Mouse (Mus musculus) spleen, adult 2 months (tissue): ENCODE measurements around the gene Shc4. TPM values are rescaled to one million over a fixed set of nuclear protein-coding genes. Genes with fewer than 3 reads are reported as not detected.

Experiments used
- DNase-seq, 2 experiments: peaks; one replicate each; pipeline versions ENCODE4 v3.0.0 to v3.0.0-alpha.2; 2012 to 2021; ENCODE audit warnings: low spot score in 2 of 2, low read depth in 1 of 2
- H3K27ac ChIP-seq: fragments of 200-500 bp; 2 replicates; pipeline ENCODE4 v1.5.1; 2012; ENCODE audit warnings: low read length, inconsistent platforms; ENCODE audit not compliant: insufficient read depth
- H3K27me3 ChIP-seq: fragments of 200-500 bp; 2 replicates; pipeline ENCODE4 v1.6.1; 2012; ENCODE audit warnings: mild to moderate bottlenecking, moderate library complexity, low read length, inconsistent platforms; ENCODE audit not compliant: control insufficient read depth, insufficient read depth
- H3K36me3 ChIP-seq: fragments of 200-500 bp; 2 replicates; pipeline ENCODE4 v1.6.1; 2012; ENCODE audit warnings: mild to moderate bottlenecking, low read length, inconsistent platforms; ENCODE audit not compliant: control insufficient read depth, insufficient read depth
- H3K4me1 ChIP-seq: fragments of 200-500 bp; 2 replicates; pipeline ENCODE4 v1.6.1; 2011; ENCODE audit warnings: inconsistent platforms; ENCODE audit not compliant: control insufficient read depth, insufficient read depth, insufficient read length
- H3K4me3 ChIP-seq: fragments of 200-500 bp; 2 replicates; pipeline ENCODE4 v1.5.1; 2011; ENCODE audit warnings: mild to moderate bottlenecking, inconsistent platforms; ENCODE audit not compliant: insufficient read depth, insufficient read length; ENCODE audit errors: extremely low read depth
- CTCF ChIP-seq: fragments of 200-500 bp; IDR thresholded peaks from 2 replicates; pipeline ENCODE4 v1.5.1; 2011; ENCODE audit warnings: mild to moderate bottlenecking, inconsistent platforms; ENCODE audit not compliant: insufficient read depth, insufficient read length, insufficient replicate concordance; ENCODE audit errors: extremely low read depth
- POLR2A ChIP-seq: fragments of 200-500 bp; IDR thresholded peaks from 2 replicates; pipeline ENCODE4 v1.6.1; 2011; ENCODE audit warnings: low read depth, low read length, inconsistent platforms
- WGBS: fragments of 180-500 bp; shearing (Covaris S2); methylation state at CpG from one replicate; pipeline ENCODE4 v1.1.7; 2018; 5-methylcytosine and 5-hydroxymethylcytosine counted together
- polyA plus RNA-seq: library from polyadenylated mRNA; depleted of rRNA; stranded (reverse); fragments of >200 nt; gene quantifications from 2 replicates; pipeline ENCODE4 v1.2.3, GENCODE M21; 2012

The Shc4 gene
- polyA plus RNA-seq, 1 experiment, result 0.23 TPM

DNA sequence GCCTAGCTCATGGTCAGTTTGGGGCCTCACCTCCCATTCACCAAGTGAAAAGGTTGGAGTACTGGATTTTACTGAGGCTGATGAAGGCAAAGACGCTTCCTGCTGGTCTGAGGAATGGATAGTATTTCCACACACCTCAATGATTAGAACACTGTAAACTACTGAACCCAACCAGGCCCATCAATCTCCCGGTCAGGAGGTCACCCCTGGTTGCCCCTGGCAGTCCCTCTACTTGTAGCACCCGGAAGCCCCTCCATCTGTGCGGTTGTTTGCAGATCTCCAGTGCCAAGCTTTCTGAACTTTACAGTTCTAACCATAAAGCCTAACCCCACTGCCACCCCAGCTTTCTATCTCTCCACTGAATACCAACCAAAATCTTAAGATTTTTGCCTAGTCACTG is 62.8 kb downstream of the Shc4 start:
- Histone ChIP-seq H3K4me1 (no peaks in the 10 kb centered on the region), H3K27me3 (no peaks in the 10 kb centered on the region), H3K27ac (no peak overlapping the region), H3K36me3 (no peaks in the 10 kb centered on the region), H3K4me3 (no peak overlapping the region)
- WGBS, result 88% methylated on average over 4 of the region's 4 CpGs
- DNase-seq, result no peak
- TF ChIP-seq POLR2A, result no peak
- TF ChIP-seq CTCF, result no peak

DNA sequence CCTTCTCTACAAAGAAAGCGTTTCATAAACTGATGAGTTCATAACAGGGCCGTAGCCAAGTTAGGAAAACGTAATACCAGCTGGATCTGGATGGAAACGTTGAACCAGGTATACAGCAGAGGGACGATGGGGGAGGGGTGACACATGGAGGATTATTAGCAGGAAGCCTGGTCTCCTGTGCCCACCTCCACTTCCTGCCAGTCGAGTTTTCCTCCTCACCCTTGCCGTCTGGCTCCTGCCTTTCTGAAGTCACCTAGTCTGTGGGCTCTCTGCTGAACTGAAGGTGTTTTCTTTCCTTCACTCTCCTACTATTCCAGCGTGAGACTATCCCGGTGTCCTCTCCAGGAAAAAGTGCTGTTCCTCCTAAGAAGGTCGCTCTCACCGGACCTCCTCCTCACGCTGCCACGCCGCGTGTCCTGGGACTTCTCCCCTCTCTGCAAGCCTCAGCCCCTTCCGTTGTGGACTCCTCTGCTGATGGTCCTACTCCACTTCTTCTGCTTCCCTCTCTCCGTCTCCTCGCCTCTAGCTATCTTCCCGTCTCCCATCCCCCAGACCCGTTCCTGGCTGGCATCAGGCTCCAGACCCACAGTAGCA is 63.3 kb downstream of the Shc4 start:
- Histone ChIP-seq H3K27me3 (no peaks in the 10 kb centered on the region), H3K4me1 (no peaks in the 10 kb centered on the region), H3K4me3 (no peak overlapping the region), H3K27ac (no peak overlapping the region), H3K36me3 (no peaks in the 10 kb centered on the region)
- no peak for DNase-seq
- 42% methylated on average over 20 of the region's 20 CpGs for WGBS
- no peak for TF ChIP-seq POLR2A
- TF ChIP-seq CTCF, result no peak

DNA sequence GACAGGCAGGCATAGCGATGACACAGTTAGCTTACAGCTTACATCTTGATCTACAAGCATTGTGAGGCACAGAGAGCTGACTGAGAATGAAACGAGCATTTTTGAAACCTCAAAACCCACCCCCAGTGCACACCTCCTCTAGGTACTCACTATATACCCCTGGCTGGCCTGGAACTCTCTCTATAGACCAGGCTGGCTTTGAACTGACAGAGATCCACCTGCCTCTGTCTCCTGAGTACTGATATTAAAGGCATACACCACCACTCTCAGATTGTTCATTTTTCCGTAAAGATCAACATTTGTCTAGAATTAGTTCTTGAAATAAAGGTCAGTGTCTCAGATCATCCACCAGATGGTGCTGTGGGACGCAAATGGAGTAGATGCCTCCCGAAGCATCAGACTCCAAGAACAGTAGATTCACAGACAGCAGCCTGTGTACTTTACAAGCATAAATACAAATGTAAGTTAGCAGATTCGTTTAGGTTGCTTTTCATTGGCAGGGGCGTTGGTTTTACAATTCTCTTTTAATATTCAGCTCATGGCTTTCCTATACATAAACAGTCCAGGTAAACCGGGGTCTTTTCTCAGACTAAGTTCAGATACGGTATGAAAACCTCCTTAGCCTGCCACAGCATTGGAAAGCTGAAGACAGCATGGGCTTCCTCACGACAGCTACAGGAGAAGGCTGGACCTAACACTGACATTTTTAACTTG is 64.0 kb downstream of the Shc4 start:
- no peak overlapping the region for H3K27ac ChIP-seq
- peak; percentile 62; the same call in 1 of the 2 replicates for TF ChIP-seq CTCF
- no peak for TF ChIP-seq POLR2A
- no peaks in the 10 kb centered on the region for H3K27me3 ChIP-seq
- WGBS, result 16% methylated on average over 10 of the region's 10 CpGs
- peak; percentile 31 to 66 for DNase-seq
- no peaks in the 10 kb centered on the region for H3K36me3 ChIP-seq
- H3K4me1 ChIP-seq, result no peaks in the 10 kb centered on the region
- H3K4me3 ChIP-seq, result no peak overlapping the region

DNA sequence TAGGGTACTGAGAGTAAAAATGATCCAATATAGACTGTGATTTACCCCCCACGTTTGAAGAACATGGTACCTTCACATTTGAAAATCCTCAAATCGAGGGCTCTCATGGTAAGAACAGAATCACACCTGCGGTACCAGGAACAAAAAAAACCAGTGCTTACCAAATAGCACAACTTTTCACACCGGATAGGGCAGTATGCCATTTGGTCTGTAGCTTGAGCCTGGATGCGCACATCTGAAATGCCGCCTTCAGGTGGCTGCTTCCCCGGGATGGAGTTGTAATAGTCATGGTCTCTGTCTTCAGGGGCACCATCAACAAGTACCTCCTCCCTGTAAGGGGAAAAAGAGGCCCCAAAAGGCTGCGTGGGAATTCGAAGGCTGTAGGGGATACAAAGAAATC is 68.6 kb downstream of the Shc4 start:
- Histone ChIP-seq H3K27me3 (no peaks in the 10 kb centered on the region), H3K27ac (no peak overlapping the region), H3K4me1 (no peaks in the 10 kb centered on the region), H3K36me3 (no peaks in the 10 kb centered on the region), H3K4me3 (no peak overlapping the region)
- no peak for DNase-seq
- 88% methylated on average over 9 of the region's 9 CpGs for WGBS
- TF ChIP-seq CTCF, result no peak
- no peak for TF ChIP-seq POLR2A

DNA sequence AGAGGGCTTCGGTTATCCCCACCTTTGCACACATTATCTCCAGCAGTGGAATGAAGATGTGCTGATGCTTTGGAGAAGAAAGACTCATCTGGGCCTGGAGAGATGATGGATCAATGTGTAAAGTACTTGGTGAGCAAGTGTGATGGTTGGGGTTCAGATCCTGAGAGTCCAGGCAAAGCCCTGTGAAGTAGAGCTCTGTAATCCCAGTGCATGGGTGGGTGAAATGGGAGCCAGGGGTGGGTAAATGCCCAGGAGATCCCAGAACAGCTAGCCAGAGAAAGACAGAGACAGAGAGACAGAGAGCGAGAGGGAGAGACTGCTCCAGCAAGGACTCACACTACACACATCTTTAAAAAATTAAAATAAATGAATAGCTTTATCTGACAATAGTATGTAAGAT is 70.7 kb downstream of the Shc4 start:
- H3K36me3 ChIP-seq, result no peaks in the 10 kb centered on the region
- TF ChIP-seq CTCF (no peak), POLR2A (no peak)
- no peaks in the 10 kb centered on the region for H3K4me1 ChIP-seq
- 95% methylated on average over 2 of the region's 2 CpGs for WGBS
- no peak for DNase-seq
- H3K4me3 ChIP-seq, result no peak overlapping the region
- no peak overlapping the region for H3K27ac ChIP-seq
- H3K27me3 ChIP-seq, result no peaks in the 10 kb centered on the region

DNA sequence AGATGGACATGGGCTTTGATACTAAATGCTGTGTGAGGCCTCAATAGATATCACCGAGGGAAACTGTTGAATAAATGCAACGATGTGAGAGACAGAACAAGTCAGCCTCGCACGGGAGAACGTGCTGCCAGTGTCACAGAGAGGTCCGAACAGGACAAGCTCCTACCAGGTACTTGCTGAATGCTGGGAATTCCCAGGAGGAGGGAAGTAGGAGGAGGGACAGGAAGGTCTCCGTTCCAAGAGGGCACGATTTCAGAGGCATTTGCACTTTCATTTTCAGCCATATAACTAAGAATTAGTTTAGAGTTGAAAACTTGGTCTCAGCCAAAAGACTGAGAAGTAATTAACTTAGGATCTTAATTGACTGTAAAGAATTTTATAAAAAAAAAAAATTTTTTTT is 72.4 kb downstream of the Shc4 start:
- Histone ChIP-seq H3K27me3 (no peaks in the 10 kb centered on the region), H3K36me3 (no peaks in the 10 kb centered on the region), H3K4me3 (no peak overlapping the region), H3K4me1 (no peaks in the 10 kb centered on the region), H3K27ac (no peak overlapping the region)
- no peak for TF ChIP-seq CTCF
- no peak for TF ChIP-seq POLR2A
- no peak for DNase-seq
- 80% methylated on average over 8 of the region's 8 CpGs for WGBS

DNA sequence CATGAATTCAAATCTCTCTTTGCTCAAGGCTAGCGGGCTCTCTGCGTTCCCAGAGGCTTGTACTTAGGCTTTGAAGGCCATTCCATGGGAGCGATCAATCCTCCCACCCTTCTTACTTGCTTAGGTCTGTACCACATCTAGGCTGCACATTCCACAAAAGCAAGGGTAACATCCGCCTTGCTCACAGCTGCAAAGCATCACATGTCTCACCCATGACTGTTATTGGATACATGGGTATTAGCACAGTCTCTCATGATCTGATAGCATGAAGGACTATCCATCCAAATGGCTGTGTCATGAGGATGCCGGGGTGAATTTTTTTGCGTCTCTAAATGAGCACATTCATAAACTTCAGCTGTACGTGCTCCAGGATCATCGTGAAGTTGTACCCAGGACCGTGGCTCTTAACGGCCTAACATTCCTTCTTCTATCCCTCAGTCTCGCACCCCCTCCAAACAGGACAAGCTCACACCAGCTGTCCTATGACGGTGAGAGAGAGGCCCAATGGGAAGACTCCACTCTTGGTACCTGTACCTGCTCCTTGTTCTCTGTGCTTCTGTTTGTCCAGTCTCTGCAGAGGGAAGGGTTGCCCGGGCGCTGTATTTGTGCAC is 73.1 kb downstream of the Shc4 start:
- Histone ChIP-seq H3K4me3 (no peak overlapping the region), H3K27ac (no peak overlapping the region), H3K27me3 (no peaks in the 10 kb centered on the region), H3K36me3 (no peaks in the 10 kb centered on the region), H3K4me1 (no peaks in the 10 kb centered on the region)
- TF ChIP-seq POLR2A, result no peak
- no peak for TF ChIP-seq CTCF
- no peak for DNase-seq
- 92% methylated on average over 14 of the region's 14 CpGs for WGBS
